Mouse (Mus musculus) limb, embryonic 10.5 days (tissue): ENCODE results near the gene Snw1. TPM values are rescaled to one million over a fixed set of nuclear protein-coding genes. Genes with fewer than 3 reads are reported as not detected.
A peak's percentile ranks its signal among the peaks of the same experiment; 100 is the strongest.

Experiments used
- DNase-seq: peaks from one replicate; pipeline ENCODE4 v3.0.0-alpha.2; 2017; ENCODE audit warnings: low spot score
- H3K27ac ChIP-seq: fragments of 300-500 bp; sonication (generic); 2 replicates; pipeline ENCODE4 v1.5.1; 2016; ENCODE audit warnings: mild to moderate bottlenecking
- H3K27me3 ChIP-seq: fragments of 300-500 bp; sonication (generic); 2 replicates; pipeline ENCODE4 v1.6.1; 2016; ENCODE audit warnings: low read depth, mild to moderate bottlenecking; ENCODE audit not compliant: poor library complexity, severe bottlenecking
- H3K36me3 ChIP-seq: fragments of 300-500 bp; sonication (generic); 2 replicates; pipeline ENCODE4 v1.6.1; 2016; ENCODE audit warnings: mild to moderate bottlenecking, moderate library complexity
- H3K4me1 ChIP-seq: fragments of 300-500 bp; sonication (generic); 2 replicates; pipeline ENCODE4 v1.6.1; 2016
- H3K4me3 ChIP-seq: fragments of 300-500 bp; sonication (generic); 2 replicates; pipeline ENCODE4 v1.5.1; 2016; ENCODE audit warnings: mild to moderate bottlenecking, moderate library complexity
- H3K9me3 ChIP-seq: fragments of 300-500 bp; sonication (generic); replicated peaks from 2 replicates; pipeline ENCODE4 v1.6.1; 2016; ENCODE audit warnings: mild to moderate bottlenecking
- WGBS: fragments of 180-500 bp; shearing (Covaris S2); methylation state at CpG from one replicate; pipeline ENCODE4 v1.1.7; 2016; 5-methylcytosine and 5-hydroxymethylcytosine counted together
- microRNA-seq: library from miRNA; unstranded; fragments of <30 nt; microRNA quantifications from one replicate; pipeline ENCODE4, GENCODE M21; 2017
- polyA plus RNA-seq: library from polyadenylated mRNA; unstranded; fragments of >200 nt; fragmentation: Nextera tagmentation; extraction: Ambion mirVana; gene quantifications from 2 replicates; pipeline ENCODE4 v1.2.1, GENCODE M21; 2016

Gene Snw1
- polyA plus RNA-seq, 1 experiment from 2014 or later = 153 TPM

GRCm38 (mm10) chr12:87415358-87415757, 56.7 kb downstream of the Snw1 start:
- H3K4me1 ChIP-seq = peaks cover 3% of the 10 kb centered on the region
- no peak overlapping the region for H3K27ac ChIP-seq
- DNase-seq = no peak
- WGBS = 80% methylated on average over 4 of the region's 4 CpGs
- no peak overlapping the region for H3K4me3 ChIP-seq
- no peaks in the 10 kb centered on the region for H3K27me3 ChIP-seq
- no peaks in the 10 kb centered on the region for H3K9me3 ChIP-seq
- no peaks in the 10 kb centered on the region for H3K36me3 ChIP-seq

- DNase-seq = peak; percentile 76
- 27% methylated on average over 4 of the region's 4 CpGs for WGBS
- Histone ChIP-seq H3K9me3 (no peaks in the 10 kb centered on the region), H3K4me3 (no peak overlapping the region), H3K4me1 (peaks cover 3% of the 10 kb centered on the region), H3K36me3 (no peaks in the 10 kb centered on the region), H3K27me3 (no peaks in the 10 kb centered on the region), H3K27ac (no peak overlapping the region)
These were observed 58.8 kb downstream of the Snw1 start for GRCm38 (mm10) chr12:87413179-87413790.

- 54% methylated on average over 7 of the region's 7 CpGs for WGBS
- no peak overlapping the region for H3K4me3 ChIP-seq
- H3K9me3 ChIP-seq = no peaks in the 10 kb centered on the region
- H3K4me1 ChIP-seq = peaks cover 11% of the 10 kb centered on the region
- no peaks in the 10 kb centered on the region for H3K27me3 ChIP-seq
- no peak for DNase-seq
- H3K36me3 ChIP-seq = no peaks in the 10 kb centered on the region
- H3K27ac ChIP-seq = no peak overlapping the region
These were observed 61.1 kb downstream of the Snw1 start for GRCm38 (mm10) chr12:87410999-87411398.

GRCm38 (mm10) chr12:87409123-87409522, 63.0 kb downstream of the Snw1 start:
- Histone ChIP-seq H3K9me3 (no peaks in the 10 kb centered on the region), H3K36me3 (no peaks in the 10 kb centered on the region), H3K4me3 (no peak overlapping the region), H3K27me3 (no peaks in the 10 kb centered on the region), H3K4me1 (peaks cover 11% of the 10 kb centered on the region), H3K27ac (no peak overlapping the region)
- no peak for DNase-seq
- WGBS = 88% methylated on average over 4 of the region's 4 CpGs

- Histone ChIP-seq H3K9me3 (no peaks in the 10 kb centered on the region), H3K36me3 (no peaks in the 10 kb centered on the region), H3K27me3 (no peaks in the 10 kb centered on the region), H3K4me1 (peaks cover 11% of the 10 kb centered on the region), H3K4me3 (no peak overlapping the region), H3K27ac (peak overlapping the region; percentile 44; the same call in 1 of the 2 replicates)
- 45% methylated on average over 21 of the region's 21 CpGs for WGBS
- peak; percentile 40 for DNase-seq
These were observed 64.0 kb downstream of the Snw1 start for GRCm38 (mm10) chr12:87407869-87408605.

GRCm38 (mm10) chr12:87405721-87406120, 66.4 kb downstream of the Snw1 start:
- Histone ChIP-seq H3K27me3 (no peaks in the 10 kb centered on the region), H3K9me3 (no peaks in the 10 kb centered on the region), H3K4me1 (peaks cover 8% of the 10 kb centered on the region), H3K36me3 (no peaks in the 10 kb centered on the region), H3K27ac (no peak overlapping the region), H3K4me3 (no peak overlapping the region)
- WGBS = 79% methylated on average over 3 of the region's 3 CpGs
- no peak for DNase-seq

- Histone ChIP-seq H3K27ac (no peak overlapping the region), H3K27me3 (no peaks in the 10 kb centered on the region), H3K36me3 (no peaks in the 10 kb centered on the region), H3K4me3 (no peak overlapping the region), H3K4me1 (peaks cover 8% of the 10 kb centered on the region), H3K9me3 (no peaks in the 10 kb centered on the region)
- WGBS = 82% methylated on average over 4 of the region's 4 CpGs
- DNase-seq = no peak
These were observed 66.9 kb downstream of the Snw1 start for GRCm38 (mm10) chr12:87405165-87405564.

- Histone ChIP-seq H3K9me3 (no peaks in the 10 kb centered on the region), H3K27me3 (no peaks in the 10 kb centered on the region), H3K4me3 (no peak overlapping the region), H3K4me1 (no peaks in the 10 kb centered on the region), H3K27ac (no peak overlapping the region), H3K36me3 (no peaks in the 10 kb centered on the region)
- DNase-seq = no peak
- WGBS = 69% methylated on average over 6 of the region's 6 CpGs
These were observed 70.2 kb downstream of the Snw1 start for GRCm38 (mm10) chr12:87401883-87402282.

GRCm38 (mm10) chr12:87399119-87399819, 72.8 kb downstream of the Snw1 start:
- Histone ChIP-seq H3K27me3 (no peaks in the 10 kb centered on the region), H3K36me3 (no peaks in the 10 kb centered on the region), H3K9me3 (no peaks in the 10 kb centered on the region), H3K4me1 (no peaks in the 10 kb centered on the region), H3K4me3 (no peak overlapping the region), H3K27ac (no peak overlapping the region)
- DNase-seq = no peak
- WGBS = 87% methylated on average over 10 of the region's 10 CpGs

Small RNAs within 50 kb of the gene (microRNA-seq; reads per million reads assigned to microRNA genes)
- gene Mir3068 = 16.4 reads per million, percentile 26 among the genes with 10 or more reads in this experiment

Other genes with a start within 250 kb of the Snw1 start
- 0.59 and 0.94 TPM in 2 replicates for gene Noxred1, start 233.5 kb downstream of the Snw1 start, polyA plus RNA-seq
- 50.5 and 56.7 TPM in 2 replicates for gene Vipas39, start 206.0 kb downstream of the Snw1 start, polyA plus RNA-seq
- gene Ahsa1, start 205.8 kb downstream of the Snw1 start, polyA plus RNA-seq = 294 and 332 TPM in 2 replicates
- gene Ism2, start 172.6 kb downstream of the Snw1 start, polyA plus RNA-seq = 1.0 and 1.2 TPM in 2 replicates
- gene Sptlc2, start 83.9 kb downstream of the Snw1 start, polyA plus RNA-seq = 48.2 and 57.4 TPM in 2 replicates
- gene Slirp, start 28.4 kb downstream of the Snw1 start, polyA plus RNA-seq = 329 and 335 TPM in 2 replicates
- gene Alkbh1, start 28.3 kb downstream of the Snw1 start, polyA plus RNA-seq = 82.0 and 85.6 TPM in 2 replicates
- not detected in 2 replicates for gene Gm5788, start 22.4 kb upstream of the Snw1 start, polyA plus RNA-seq
- not detected in 2 replicates for gene Gm8300, start 42.0 kb upstream of the Snw1 start, polyA plus RNA-seq
- not detected in 2 replicates for gene Oog1, start 130.4 kb upstream of the Snw1 start, polyA plus RNA-seq
- not detected in 2 replicates for gene Gm4027, start 146.6 kb upstream of the Snw1 start, polyA plus RNA-seq
- gene Gm16381, start 172.3 kb upstream of the Snw1 start, polyA plus RNA-seq = not detected in 2 replicates